Mouse (Mus musculus) monocyte, adult 2 months (primary cell): ENCODE results near the gene Lrpprc.
"Not testable (repeated sequence)": the region's sequence is repeated elsewhere in the genome, so short reads cannot be mapped to it uniquely, and the experiment has no call there.

Experiments
- DNase-seq, 2 experiments: peaks; one replicate each; pipeline ENCODE4 v3.0.0; 2022; ENCODE audit warnings: low spot score in 2 of 2, low read depth in 1 of 2

The Lrpprc gene

GRCm38 (mm10) chr17:84790447-84791098 is at the start of gene Lrpprc:
Lrpprc (minus strand) TSS chr17:84790789.
- peak; percentile 86 to 92 for DNase-seq

- peak in 1 of 2 experiments; percentile 39 for DNase-seq
Observed at GRCm38 (mm10) chr17:84837780-84838179, 47.2 kb upstream of the Lrpprc start.

- no peak for DNase-seq
Observed at GRCm38 (mm10) chr17:84835249-84835648, 44.7 kb upstream of the Lrpprc start.

- DNase-seq = no peak
Observed at GRCm38 (mm10) chr17:84832346-84832745, 41.8 kb upstream of the Lrpprc start.

DNA sequence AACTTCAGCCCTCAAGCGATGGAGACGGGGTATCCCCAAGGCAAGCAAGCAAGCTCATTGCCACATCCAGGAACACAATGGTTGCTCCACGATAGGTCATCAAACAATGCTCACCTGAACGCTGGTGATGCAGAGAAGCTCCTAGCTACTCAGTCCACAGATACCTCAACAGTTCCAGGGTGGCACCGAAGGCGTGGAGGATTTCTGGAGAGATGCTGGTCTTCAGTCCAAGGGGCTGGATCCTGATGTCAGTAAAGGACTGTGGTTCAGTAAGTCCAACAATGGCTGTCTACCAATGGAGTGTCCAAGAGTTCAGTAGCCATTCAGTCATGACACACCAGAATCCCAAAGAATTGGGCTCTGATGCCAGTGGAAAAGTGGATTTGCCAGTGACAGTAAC is 37.7 kb upstream of the Lrpprc start:
- DNase-seq = no peak

GRCm38 (mm10) chr17:84820603-84821002 is 30.0 kb upstream of the Lrpprc start:
- DNase-seq = no peak

DNA sequence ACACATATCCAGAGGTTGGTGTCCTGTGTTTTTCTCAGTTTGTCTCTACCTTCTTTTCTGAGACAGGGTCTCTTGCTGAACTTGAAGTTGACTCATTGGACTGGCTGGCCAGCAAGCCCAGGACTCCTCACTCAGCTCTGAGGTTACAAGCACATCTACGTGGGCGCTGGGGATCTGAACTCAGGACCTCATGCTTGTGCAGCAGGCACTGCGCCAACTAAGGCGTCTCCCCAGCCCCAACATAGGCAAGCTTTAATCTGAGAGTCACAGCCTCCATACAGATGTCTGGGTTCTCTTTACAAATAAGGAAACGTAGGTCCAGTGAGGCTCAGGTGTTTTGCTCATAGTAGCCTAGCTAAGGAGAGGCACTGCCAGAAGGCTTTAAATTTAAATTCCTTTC is 27.8 kb upstream of the Lrpprc start:
- no peak for DNase-seq

- no peak for DNase-seq
Observed at GRCm38 (mm10) chr17:84816014-84816461, 25.4 kb upstream of the Lrpprc start.

DNA sequence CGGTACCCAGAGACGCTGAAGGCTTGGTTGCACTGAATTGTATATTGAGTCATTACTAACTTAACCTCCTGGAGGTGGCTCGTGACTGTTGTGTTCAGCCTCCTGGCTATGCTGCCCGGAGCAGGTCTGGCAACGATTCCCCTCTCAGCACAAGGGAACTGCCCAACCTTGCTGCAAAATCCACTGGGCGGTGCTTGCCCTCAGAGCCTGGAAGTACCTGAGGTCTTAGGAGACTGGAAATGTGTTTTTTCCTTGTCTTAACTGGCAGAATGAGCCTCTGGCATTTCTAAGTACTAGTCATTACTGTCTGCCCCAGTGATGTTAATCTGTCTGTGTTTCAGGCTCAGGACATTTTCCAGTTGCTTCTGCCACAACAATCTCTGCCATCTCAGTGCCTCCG is 24.3 kb upstream of the Lrpprc start:
- DNase-seq = no peak

- DNase-seq = not testable (repeated sequence)
Observed at GRCm38 (mm10) chr17:84814192-84814591, 23.6 kb upstream of the Lrpprc start.

DNA sequence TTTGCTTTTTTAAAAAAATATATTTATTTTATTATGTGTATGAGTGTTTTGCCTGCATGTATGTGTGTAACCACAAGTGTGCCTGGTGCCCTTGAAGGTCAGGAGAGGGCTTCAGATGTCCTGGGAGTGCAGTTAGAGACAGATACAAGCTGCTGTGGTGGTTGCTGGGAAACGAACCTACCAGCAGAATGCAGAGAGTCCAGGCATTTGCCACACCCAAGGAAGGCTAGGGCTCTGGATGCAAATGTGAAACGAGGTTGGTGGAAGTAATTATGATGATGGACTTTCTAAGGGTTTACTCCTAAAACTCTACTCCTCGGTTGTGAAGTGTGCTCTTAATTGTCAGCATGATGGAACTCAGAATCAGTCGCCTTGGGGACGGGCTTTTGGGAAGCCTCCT is 1.4 kb upstream of the Lrpprc start:
- no peak for DNase-seq

DNA sequence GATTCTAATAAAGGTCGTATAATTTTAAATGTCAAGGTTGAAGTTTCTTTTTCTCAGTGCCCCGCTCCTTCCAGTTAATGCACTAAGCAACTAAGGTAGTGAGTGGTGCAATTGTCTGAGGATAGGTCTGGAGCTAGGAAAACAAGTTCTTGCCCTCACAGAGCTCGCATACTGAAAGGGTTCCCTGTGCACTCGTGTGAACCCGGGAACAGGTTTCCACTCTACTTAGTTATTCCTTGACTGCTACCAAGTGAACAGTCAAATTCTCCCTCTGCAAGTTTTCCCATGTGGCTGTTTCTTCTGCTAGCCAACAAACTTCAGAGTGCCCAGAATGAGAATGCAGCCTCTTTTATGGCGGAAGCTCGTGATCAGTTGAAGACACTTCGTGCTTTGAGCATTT is 567 bp upstream of the Lrpprc start:
- DNase-seq = no peak

GRCm38 (mm10) chr17:84790043-84790442 is 546 bp downstream of the Lrpprc start:
- no peak for DNase-seq

- no peak for DNase-seq
Observed at GRCm38 (mm10) chr17:84788376-84789125, 2.0 kb downstream of the Lrpprc start.

GRCm38 (mm10) chr17:84787477-84787876 is 3.1 kb downstream of the Lrpprc start:
- no peak for DNase-seq

- no peak for DNase-seq
Observed at GRCm38 (mm10) chr17:84786911-84787310, 3.7 kb downstream of the Lrpprc start.

DNA sequence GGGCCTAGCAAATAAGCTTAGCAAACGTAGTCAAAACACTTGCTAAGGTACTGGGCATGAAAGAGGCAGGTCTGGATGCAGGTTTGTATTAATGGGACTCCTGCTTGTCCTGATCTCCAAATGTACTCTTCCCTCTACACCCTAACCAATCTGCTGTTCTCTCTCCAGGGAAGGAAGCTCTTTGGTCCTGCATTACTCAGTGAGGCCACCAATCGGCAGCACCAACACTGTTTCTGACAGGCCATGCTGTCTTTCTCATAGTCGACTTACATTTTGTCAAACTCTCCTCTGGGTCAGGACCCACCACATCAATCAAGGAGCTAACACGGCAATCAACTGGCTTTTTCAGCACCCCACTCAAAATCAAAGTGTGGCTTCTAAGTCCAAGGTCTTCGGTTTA is 5.4 kb downstream of the Lrpprc start:
- no peak for DNase-seq

DNA sequence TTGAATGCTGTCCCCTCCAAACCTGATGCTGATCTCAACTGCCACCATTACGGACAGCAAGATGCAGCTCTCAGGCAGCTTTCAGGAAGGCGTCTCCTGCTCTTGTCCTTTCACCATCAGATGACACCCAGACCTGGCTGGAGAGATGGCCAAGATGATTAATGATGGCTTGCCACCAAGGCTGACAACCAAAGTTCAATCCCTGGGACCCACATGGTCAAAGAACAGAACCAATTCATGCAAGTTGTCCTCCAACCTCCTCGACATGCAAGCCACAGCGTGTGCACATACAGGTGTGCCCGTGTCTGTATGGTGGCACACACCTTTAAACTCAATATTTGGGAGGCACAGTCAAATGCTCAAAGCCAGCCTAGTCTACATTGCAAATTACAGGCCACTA is 7.1 kb downstream of the Lrpprc start:
- no peak for DNase-seq

DNA sequence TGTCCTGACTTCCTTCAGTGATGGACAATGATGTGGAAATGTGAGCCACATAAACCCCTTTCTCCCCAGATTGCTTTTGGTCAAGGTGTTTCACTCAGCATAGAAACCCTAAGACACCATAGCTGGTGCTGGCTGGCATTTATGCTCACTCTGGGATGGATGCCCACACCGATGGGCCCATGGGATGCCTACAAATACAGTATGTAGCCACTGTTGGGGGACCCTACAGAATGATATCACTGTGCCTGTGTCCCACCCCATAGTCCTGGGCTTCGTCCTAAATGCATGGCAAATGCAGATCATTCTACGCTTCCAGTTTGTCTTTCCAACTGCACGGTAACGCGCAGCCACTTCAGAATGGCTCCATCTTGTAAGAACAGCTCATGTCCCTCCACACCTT is 10.3 kb downstream of the Lrpprc start:
- no peak for DNase-seq

DNA sequence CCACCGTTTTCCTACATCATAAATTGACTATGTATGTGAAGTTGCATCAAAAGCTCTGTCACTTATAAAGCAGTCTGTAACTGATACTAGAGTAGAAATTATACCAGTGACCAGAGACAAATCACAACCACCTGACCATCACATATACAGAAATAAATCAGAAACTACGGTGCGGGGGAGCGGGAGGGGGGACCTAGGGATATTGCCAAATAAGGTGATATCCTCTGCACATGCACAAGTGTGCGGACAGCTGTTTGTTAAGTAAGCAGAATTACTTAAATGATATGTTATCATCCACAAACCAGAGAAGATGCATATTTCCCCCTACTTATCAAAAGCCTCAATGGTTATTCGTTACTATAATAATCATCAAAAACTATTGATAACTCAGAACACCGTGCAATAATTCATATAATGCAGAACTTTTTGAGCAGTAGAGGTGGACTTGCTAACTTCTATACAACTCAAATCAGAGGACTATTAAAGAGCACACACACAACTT is 12.1 kb downstream of the Lrpprc start:
- no peak for DNase-seq

- DNase-seq = no peak
Observed at GRCm38 (mm10) chr17:84776362-84777000, 14.1 kb downstream of the Lrpprc start.

DNA sequence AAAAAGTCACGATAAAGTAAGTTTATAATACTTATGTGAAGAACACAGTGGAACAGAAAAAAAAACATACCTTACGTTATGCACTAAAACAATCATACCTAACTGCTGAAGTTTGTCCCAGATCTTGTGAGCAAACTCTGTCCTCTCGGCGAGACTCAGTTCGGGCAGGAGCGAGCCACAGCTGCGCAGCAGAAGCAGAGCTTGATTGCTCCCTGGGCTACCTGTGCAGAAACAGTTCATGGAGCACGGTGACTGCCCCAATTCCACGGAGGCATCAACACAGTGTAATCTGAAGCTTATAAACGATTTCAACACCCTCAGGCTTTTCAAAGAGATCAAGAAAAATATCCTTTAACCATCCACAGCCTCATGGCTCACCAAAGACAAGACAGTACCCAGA is 15.3 kb downstream of the Lrpprc start:
- DNase-seq = no peak
